Mouse (Mus musculus): Measurements from ENCODE around the gene Ppfibp2. TPM values are rescaled to one million over a fixed set of nuclear protein-coding genes. Genes with fewer than 3 reads are reported as not detected.

Ppfibp2 gene
- polyA plus RNA-seq, 1 experiment from 2014 or later = 30.6 TPM

DNA sequence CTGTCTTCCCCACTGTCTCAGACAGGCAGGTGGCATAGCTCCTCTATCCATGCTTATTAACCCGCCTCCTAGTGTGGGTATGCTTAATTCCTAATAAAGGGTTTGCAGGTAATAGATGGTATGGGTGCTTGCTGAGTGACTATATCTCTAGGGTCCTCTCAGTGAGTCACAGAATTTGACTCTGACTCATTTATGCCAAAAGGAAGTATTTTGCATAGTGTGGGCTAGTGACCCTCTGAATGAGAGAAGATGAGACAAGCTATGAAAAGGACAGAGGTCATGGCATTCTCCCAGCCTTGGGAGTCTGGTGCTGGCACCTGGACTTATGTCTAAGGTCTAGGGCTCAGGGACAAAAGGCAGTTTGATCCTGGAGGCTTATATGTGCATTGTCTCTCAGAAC, 125.8 kb downstream of the Ppfibp2 start:
- peaks cover 74% of the 10 kb centered on the region for H3K36me3 ChIP-seq (ENCODE audit: inconsistent target)
- WGBS (ENCODE audit: missing documents) = 100% methylated on average over 1 of the region's 1 CpGs
- no peak overlapping the region for H3K27ac ChIP-seq
- H3K4me3 ChIP-seq (ENCODE audit: inconsistent target) = no peak overlapping the region
- H3K79me2 ChIP-seq (ENCODE audit: inconsistent target) = no peaks in the 10 kb centered on the region

DNA sequence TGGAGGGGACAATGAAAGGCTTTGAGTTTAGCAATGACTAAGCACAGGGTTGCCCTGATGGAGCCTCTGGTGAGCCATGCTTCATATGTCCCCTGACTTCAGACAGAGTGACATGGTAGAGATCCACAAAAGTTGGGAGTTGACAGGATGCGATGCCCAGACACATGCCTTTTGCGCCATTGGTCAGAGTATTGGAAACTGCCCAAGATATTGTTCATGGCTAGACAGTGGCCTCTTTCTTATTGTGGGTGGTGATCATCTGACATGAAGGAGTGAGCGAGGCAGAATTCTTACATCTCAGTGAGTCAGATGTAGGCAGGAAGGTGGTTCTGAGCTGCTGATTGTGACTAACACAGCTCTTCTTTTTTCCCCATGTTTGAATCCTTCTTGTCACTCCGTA, 127.5 kb downstream of the Ppfibp2 start:
- no peak overlapping the region for H3K27ac ChIP-seq
- WGBS (ENCODE audit: missing documents) = 92% methylated on average over 4 of the region's 4 CpGs
- peaks cover 68% of the 10 kb centered on the region for H3K36me3 ChIP-seq (ENCODE audit: inconsistent target)
- H3K79me2 ChIP-seq (ENCODE audit: inconsistent target) = no peaks in the 10 kb centered on the region
- no peak overlapping the region for H3K4me3 ChIP-seq (ENCODE audit: inconsistent target)

DNA sequence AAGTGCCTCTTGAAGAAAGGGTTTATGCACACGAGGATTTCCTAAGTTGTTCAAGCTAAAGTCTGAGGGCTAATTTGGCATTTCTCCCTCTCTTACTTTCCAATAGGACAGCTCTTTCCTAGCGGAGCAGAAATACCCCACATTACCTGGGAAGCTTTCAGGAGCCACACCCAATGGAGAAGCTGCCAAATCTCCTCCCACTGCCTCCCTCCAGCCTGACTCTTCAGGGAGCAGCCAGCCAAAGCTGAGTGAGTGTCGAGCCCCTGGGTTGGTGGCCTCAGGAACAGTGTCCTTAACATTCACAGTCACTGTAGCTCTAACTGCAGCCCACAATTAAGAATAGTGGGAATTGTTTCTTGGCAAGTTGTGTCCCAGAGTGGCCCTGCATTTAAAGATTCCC, 132.5 kb downstream of the Ppfibp2 start:
- H3K36me3 ChIP-seq (ENCODE audit: inconsistent target) = peaks cover 62% of the 10 kb centered on the region
- H3K4me3 ChIP-seq (ENCODE audit: inconsistent target) = no peak overlapping the region
- H3K27ac ChIP-seq = no peak overlapping the region
- WGBS (ENCODE audit: missing documents) = 85% methylated on average over 3 of the region's 3 CpGs
- H3K79me2 ChIP-seq (ENCODE audit: inconsistent target) = no peaks in the 10 kb centered on the region

DNA sequence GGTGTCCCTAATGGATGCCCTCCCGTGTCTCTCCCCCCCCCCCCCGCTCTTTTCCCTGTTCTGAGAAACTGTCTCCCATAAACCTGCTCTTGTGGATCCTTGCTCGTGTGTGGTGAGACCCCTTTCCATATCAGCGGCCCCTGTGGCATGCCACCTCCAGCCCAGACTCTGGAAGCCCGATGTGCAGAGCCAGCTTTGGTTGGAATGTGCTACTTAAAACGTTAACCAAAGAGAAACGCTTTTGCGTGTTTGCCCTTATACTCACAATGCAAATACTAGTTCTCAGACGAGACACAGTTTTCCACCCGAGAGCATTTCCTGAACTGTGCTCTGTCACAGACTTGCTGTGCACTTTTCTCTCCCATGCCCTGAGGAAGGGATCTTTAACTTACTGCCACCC, 135.6 kb downstream of the Ppfibp2 start:
- H3K4me3 ChIP-seq (ENCODE audit: inconsistent target) = no peak overlapping the region
- no peak overlapping the region for H3K27ac ChIP-seq
- H3K79me2 ChIP-seq (ENCODE audit: inconsistent target) = no peaks in the 10 kb centered on the region
- peaks cover 42% of the 10 kb centered on the region; the same call in 1 of the 2 replicates for H3K36me3 ChIP-seq (ENCODE audit: inconsistent target)
- 98% methylated on average over 8 of the region's 10 CpGs for WGBS (ENCODE audit: missing documents)

DNA sequence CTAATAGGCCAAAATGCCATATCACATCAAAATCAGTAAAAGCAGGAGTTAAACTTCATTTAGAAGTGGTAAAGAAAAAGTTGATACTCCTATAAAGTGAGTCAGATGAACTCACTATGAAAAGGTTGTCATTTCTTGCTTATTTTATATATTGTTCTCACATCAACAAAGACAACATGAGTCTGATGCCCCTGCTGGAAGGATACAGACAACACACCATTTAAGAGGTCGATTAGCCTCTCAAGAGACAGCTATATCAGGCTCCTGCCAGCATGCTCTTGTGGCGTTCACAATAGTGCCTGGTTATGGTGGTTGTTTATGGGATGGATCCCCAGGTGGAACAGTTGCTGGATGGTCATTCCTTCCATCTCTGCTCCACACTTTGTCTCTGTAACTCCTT, 138.2 kb downstream of the Ppfibp2 start:
- 77% methylated on average over 2 of the region's 2 CpGs for WGBS (ENCODE audit: missing documents)

DNA sequence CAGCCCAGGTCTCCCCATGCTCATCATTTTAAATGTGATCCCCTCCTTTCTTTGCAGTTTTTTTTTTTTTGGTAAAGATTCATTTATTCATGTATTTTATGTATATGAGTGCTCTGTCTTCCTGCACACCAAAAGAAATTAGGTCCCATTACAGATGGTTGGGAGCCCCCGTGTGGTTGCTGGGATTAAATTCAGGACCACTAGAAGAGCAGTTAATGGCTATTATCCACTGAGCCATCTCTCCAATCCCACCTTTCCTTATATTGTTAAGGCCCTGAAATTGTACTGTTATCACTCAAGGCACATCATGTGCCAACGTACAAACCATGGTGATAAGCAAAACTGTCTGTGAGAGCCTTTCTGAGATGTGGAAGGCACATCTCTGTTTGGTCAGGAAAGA, 143.7 kb downstream of the Ppfibp2 start:
- 57% methylated on average over 2 of the region's 2 CpGs for WGBS (ENCODE audit: missing documents)
- H3K36me3 ChIP-seq (ENCODE audit: inconsistent target) = peaks cover 49% of the 10 kb centered on the region
- no peak overlapping the region for H3K4me3 ChIP-seq (ENCODE audit: inconsistent target)
- no peaks in the 10 kb centered on the region for H3K79me2 ChIP-seq (ENCODE audit: inconsistent target)
- no peak overlapping the region for H3K27ac ChIP-seq

More for the DNA sequence above, 138.2 kb downstream of the Ppfibp2 start:
- Histone ChIP-seq H3K4me3 (ENCODE audit: inconsistent target) (no peak overlapping the region), H3K36me3 (ENCODE audit: inconsistent target) (peaks cover 41% of the 10 kb centered on the region), H3K27ac (no peak overlapping the region), H3K79me2 (ENCODE audit: inconsistent target) (no peaks in the 10 kb centered on the region)

DNA sequence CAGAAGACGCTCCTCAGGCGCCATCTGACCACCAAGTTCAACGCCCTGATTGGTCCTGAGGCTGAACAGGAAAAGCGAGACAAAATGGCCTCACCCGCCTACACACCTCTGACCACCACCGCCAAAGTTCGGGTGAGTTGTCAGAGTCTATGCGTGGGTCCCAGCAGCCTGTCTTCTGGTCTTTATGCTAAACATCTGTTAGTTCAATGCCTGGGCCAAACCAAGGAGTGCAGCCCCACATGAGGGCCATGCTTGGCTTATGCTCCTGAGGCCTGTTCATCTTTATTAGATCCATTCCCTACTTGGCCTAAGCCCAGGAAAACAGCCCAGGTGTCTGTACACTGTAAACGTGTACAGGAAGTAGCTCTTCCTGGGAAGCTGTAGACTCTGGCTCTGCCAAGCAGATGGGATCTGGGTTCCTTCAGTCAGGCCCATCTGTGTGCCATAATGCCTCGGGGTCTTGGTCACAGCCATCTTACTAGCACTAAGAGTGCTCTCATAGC, 148.0 kb downstream of the Ppfibp2 start:
- H3K4me3 ChIP-seq (ENCODE audit: inconsistent target) = no peak overlapping the region
- no peak overlapping the region for H3K27ac ChIP-seq
- peaks cover 67% of the 10 kb centered on the region for H3K36me3 ChIP-seq (ENCODE audit: inconsistent target)
- no peaks in the 10 kb centered on the region for H3K79me2 ChIP-seq (ENCODE audit: inconsistent target)
- WGBS (ENCODE audit: missing documents) = 95% methylated on average over 10 of the region's 10 CpGs

DNA sequence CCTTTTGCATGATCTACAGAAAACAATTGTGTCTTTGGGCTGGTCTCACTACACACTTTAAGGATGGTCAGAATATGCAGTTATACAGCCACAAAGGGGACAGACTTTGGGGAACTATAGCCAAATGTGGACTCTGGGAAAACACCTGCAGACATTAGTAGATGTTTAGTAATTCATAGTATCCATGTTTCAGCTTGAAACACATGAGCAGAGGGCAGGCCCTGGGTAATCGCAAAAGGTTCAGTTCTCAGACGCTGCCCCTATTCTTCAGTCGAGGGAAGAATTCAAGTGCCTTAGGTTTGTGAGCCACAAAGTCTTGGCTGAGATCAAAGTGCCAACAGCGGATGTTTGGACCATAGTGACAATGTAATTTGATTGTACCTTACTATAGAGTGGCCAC, 149.4 kb downstream of the Ppfibp2 start:
- no peak overlapping the region for H3K27ac ChIP-seq
- H3K79me2 ChIP-seq (ENCODE audit: inconsistent target) = no peaks in the 10 kb centered on the region
- no peak overlapping the region for H3K4me3 ChIP-seq (ENCODE audit: inconsistent target)
- 93% methylated on average over 4 of the region's 4 CpGs for WGBS (ENCODE audit: missing documents)
- H3K36me3 ChIP-seq (ENCODE audit: inconsistent target) = peaks cover 54% of the 10 kb centered on the region

DNA sequence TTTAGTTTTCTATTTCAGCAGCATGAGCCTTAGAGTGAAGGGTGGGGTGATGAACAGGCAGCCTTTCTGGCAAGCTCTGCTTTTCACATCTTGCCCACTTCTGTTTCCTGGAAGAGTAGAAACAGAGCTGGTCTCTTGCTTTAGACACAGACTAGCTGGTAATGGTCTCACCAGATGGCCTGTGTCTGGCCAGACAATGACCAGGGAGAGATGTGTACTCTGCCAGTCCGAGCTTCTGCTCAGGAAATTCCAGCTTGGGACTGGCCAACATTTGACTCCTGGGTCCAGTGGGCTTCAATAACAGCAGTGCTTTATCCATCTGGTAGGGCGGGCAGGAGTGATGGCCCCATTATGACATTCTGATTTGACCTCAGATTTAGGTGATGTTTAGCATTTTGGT, 150.1 kb downstream of the Ppfibp2 start:
- WGBS (ENCODE audit: missing documents) = 95% methylated on average over 2 of the region's 2 CpGs
- Histone ChIP-seq H3K36me3 (ENCODE audit: inconsistent target) (peaks cover 48% of the 10 kb centered on the region), H3K4me3 (ENCODE audit: inconsistent target) (no peak overlapping the region), H3K79me2 (ENCODE audit: inconsistent target) (no peaks in the 10 kb centered on the region), H3K27ac (no peak overlapping the region)

DNA sequence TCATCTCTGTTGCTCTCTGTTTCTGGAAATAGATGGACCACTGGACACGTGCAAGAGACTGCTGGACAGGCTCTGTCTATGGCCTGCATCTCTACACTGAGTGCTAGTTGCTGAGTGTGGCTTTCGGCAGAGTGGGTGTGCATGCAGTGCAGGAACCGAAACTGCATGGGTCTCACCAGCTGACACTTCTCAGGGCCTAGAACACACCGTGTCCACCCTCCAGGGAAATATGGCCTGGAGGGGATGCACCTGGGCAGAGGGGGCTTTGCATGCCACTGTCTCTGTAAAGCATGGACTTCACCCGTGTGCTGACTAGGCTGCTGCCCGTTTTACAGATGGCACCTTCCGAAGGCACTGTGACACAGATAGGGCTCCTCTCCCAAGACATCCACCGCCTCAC, 151.0 kb downstream of the Ppfibp2 start:
- Histone ChIP-seq H3K27ac (no peak overlapping the region), H3K4me3 (ENCODE audit: inconsistent target) (no peak overlapping the region), H3K79me2 (ENCODE audit: inconsistent target) (no peaks in the 10 kb centered on the region), H3K36me3 (ENCODE audit: inconsistent target) (peaks cover 39% of the 10 kb centered on the region)
- WGBS (ENCODE audit: missing documents) = 88% methylated on average over 8 of the region's 8 CpGs

DNA sequence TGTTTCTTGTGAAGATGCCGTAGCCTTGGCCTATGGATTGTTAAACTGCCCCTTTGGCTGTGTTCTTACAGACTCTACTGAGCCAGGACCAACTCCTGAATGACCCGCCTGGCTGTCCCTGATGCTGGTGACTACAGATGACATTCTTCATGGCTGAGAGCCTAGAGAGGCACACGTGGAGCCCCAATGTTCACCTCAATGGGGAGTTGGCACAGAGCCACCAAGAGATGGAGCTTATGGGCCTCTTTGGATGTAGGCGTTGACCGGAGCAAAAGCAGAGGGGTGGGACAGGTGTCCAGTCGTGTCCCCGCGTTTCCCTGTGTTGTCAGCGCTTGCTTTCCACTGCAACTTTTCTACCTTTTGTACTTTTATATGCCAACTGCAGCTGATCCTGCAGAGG, 152.5 kb downstream of the Ppfibp2 start:
- 92% methylated on average over 9 of the region's 9 CpGs for WGBS (ENCODE audit: missing documents)
- Histone ChIP-seq H3K4me3 (ENCODE audit: inconsistent target) (no peak overlapping the region), H3K36me3 (ENCODE audit: inconsistent target) (peaks cover 34% of the 10 kb centered on the region), H3K27ac (no peak overlapping the region), H3K79me2 (ENCODE audit: inconsistent target) (no peaks in the 10 kb centered on the region)

DNA sequence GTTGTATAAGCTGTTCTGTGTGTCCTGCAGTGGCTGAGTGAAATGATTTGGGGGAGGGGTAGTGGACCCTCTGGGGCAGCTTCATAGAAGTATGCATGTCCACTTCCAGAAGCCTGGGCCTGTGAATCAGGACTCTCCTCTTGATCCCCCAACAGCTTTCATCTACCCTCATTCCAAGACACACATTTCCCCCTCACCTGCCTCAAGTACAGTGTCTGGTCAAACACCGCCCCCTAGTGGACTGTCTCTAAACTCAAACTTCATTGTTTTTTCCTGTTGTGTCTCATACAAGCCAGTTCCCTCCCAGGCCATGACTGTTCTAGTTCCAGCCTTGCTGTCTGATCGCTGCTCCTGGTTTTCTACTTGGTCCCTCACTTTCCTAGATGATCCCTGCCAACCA, 152.9 kb downstream of the Ppfibp2 start:
- Histone ChIP-seq H3K79me2 (ENCODE audit: inconsistent target) (no peaks in the 10 kb centered on the region), H3K36me3 (ENCODE audit: inconsistent target) (peaks cover 32% of the 10 kb centered on the region), H3K27ac (no peak overlapping the region), H3K4me3 (ENCODE audit: inconsistent target) (no peak overlapping the region)
- 13% methylated on average over 2 of the region's 2 CpGs for WGBS (ENCODE audit: missing documents)

DNA sequence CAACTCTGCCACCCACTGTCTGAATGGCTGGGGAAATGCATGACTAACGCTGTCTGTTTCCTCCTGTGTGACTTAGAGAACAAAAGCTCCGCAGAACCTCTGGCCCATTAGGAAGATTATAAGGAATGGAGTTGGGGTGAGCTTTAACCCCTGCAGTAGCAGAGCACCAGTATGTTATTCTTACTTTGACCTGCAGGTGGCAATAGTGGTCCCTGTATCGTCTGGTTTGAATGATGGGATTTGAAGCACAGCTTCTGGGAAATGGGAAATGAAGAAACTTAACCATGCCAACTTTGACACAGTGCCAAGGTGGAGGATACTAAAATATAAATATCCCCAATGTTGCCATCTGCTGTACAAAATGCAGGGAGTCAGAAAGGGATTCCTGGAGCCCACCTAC, 154.3 kb downstream of the Ppfibp2 start:
- H3K4me3 ChIP-seq (ENCODE audit: inconsistent target) = no peak overlapping the region
- no peak overlapping the region for H3K27ac ChIP-seq
- 16% methylated on average over 3 of the region's 3 CpGs for WGBS (ENCODE audit: missing documents)
- H3K36me3 ChIP-seq (ENCODE audit: inconsistent target) = peaks cover 19% of the 10 kb centered on the region
- H3K79me2 ChIP-seq (ENCODE audit: inconsistent target) = no peaks in the 10 kb centered on the region

DNA sequence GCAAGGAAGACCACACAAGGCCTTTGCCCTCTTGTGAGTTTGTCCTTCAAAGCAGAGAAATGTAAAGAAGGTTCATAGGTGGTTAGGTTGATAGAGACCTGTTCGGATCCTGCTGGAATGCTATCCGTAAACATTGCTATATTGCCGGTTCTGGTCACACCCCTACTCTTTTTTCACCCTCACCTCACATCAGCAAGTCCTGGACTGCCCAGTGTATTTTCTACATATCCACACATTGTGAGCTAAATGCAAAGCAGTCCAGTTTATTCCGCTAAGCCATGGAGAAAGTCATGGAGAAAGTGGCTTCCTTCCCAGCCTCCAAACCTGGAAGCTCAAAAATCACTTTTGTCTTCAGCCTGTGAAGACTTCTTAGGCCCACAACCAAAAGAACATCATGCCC, 154.7 kb downstream of the Ppfibp2 start:
- Histone ChIP-seq H3K27ac (no peak overlapping the region), H3K4me3 (ENCODE audit: inconsistent target) (no peak overlapping the region), H3K79me2 (ENCODE audit: inconsistent target) (no peaks in the 10 kb centered on the region), H3K36me3 (ENCODE audit: inconsistent target) (peaks cover 15% of the 10 kb centered on the region; the same call in 1 of the 2 replicates)
- 98% methylated on average over 4 of the region's 4 CpGs for WGBS (ENCODE audit: missing documents)

DNA sequence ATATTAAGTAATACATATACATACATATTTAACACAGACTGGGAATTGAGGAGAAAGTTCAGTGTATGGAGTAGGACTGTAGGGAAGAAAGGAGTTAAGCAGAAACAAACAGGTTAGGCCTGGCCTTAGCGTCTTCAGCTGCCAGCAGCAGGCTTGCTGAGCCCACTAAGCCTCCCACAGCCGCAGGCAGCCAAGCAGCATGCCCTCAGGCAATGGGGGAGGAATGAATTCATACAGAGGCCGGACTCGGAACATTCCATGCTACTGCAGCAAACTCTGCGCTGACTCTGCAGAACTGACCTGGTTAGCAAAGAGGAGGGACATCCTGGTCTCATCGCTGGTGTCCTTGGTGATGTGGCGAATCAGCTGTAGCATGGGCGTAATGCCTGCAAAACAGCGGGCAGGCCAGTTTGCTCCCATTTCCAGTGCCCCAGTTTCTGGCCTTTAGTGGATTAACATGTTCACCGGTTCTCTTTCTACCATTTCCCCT, 157.1 kb downstream of the Ppfibp2 start:
- no peaks in the 10 kb centered on the region for H3K79me2 ChIP-seq (ENCODE audit: inconsistent target)
- 89% methylated on average over 9 of the region's 10 CpGs for WGBS (ENCODE audit: missing documents)
- no peak overlapping the region for H3K4me3 ChIP-seq (ENCODE audit: inconsistent target)
- no peaks in the 10 kb centered on the region for H3K36me3 ChIP-seq (ENCODE audit: inconsistent target)
- no peak overlapping the region for H3K27ac ChIP-seq

DNA sequence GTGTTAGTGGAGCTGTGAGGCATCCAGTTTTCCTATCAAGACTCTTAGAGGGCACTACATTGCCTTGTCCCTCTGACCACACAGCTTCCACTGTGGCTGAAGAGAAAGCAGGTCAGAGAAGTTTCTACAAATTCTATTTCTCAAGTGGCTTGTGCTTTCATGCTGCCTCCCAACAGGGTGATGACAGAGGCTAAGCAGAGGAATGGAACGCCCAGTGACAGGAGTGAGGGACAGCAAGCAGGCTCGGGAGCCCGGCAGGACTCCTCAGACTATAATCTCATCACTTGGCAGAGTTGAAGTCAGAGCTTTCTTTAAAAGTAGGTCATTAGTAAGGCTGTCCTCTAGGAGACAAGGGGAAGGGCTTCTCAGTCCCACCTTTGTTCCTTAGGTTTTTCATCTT, 160.9 kb downstream of the Ppfibp2 start:
- WGBS (ENCODE audit: missing documents) = 85% methylated on average over 3 of the region's 3 CpGs
- no peaks in the 10 kb centered on the region for H3K36me3 ChIP-seq (ENCODE audit: inconsistent target)
- H3K27ac ChIP-seq = no peak overlapping the region
- H3K79me2 ChIP-seq (ENCODE audit: inconsistent target) = no peaks in the 10 kb centered on the region
- H3K4me3 ChIP-seq (ENCODE audit: inconsistent target) = no peak overlapping the region

All from macrophage (primary cell).